Mouse (Mus musculus) spleen, adult 2 months (tissue): ENCODE results near the gene Als2cl.

Source experiments
- CTCF ChIP-seq: fragments of 200-500 bp; IDR thresholded peaks from 2 replicates; pipeline ENCODE4 v1.5.1; 2011; ENCODE audit warnings: mild to moderate bottlenecking, inconsistent platforms; ENCODE audit not compliant: insufficient read depth, insufficient read length, insufficient replicate concordance; ENCODE audit errors: extremely low read depth
- POLR2A ChIP-seq: fragments of 200-500 bp; IDR thresholded peaks from 2 replicates; pipeline ENCODE4 v1.6.1; 2011; ENCODE audit warnings: low read depth, low read length, inconsistent platforms

GRCm38 (mm10) chr9:110945926-110946325 is 66.3 kb downstream of the Als2cl start, which contains the start of gene Tdgf1:
- TF ChIP-seq POLR2A: no peak
- no peak for TF ChIP-seq CTCF
